Mouse (Mus musculus) heart, embryonic 14.5 days (tissue): Measurements from ENCODE around the gene Cobl. TPM values are rescaled to one million over a fixed set of nuclear protein-coding genes. Genes with fewer than 3 reads are reported as not detected.

Experiments used
- ATAC-seq: fragments of 200-750 bp; cut with Nextera tagmentation; 2 replicates; pipeline ENCODE4 v1.8.0; 2017; ENCODE audit warnings: low read depth, moderate TSS enrichment; ENCODE audit not compliant: insufficient number of reproducible peaks, insufficient read depth, low FRiP score
- H3K27ac ChIP-seq, 2 experiments: fragments of 200-500 bp in 1 of 2; fragments of 300-500 bp in 1 of 2; sonication (generic) in 1 of 2; replicated peaks in 1 of 2; 2 replicates each; pipeline ENCODE4 v1.5.1; 2012 to 2014; ENCODE audit warnings: low read depth in 2 of 2, low read length in 2 of 2, control low read depth in 1 of 2, mild to moderate bottlenecking in 1 of 2, mixed read lengths in 1 of 2; ENCODE audit not compliant: control insufficient read depth in 1 of 2, insufficient read depth in 1 of 2
- H3K27me3 ChIP-seq: fragments of 300-500 bp; sonication (generic); 2 replicates; pipeline ENCODE4 v1.6.1; 2014; ENCODE audit warnings: mild to moderate bottlenecking, low read length, control low read depth; ENCODE audit not compliant: control insufficient read depth, insufficient read depth
- H3K36me3 ChIP-seq: fragments of 300-500 bp; sonication (generic); 2 replicates; pipeline ENCODE4 v1.6.1; 2014; ENCODE audit warnings: mild to moderate bottlenecking, control low read depth, low read length, mixed read lengths; ENCODE audit not compliant: control insufficient read depth, insufficient read depth
- H3K4me1 ChIP-seq, 2 experiments: fragments of 200-500 bp in 1 of 2; fragments of 300-500 bp in 1 of 2; sonication (generic) in 1 of 2; 2 replicates each; pipeline ENCODE4 v1.6.1; 2012 to 2014; ENCODE audit warnings: low read length in 2 of 2, control low read depth in 1 of 2, mixed read lengths in 1 of 2; ENCODE audit not compliant: control insufficient read depth in 2 of 2, insufficient read depth in 2 of 2
- H3K4me2 ChIP-seq: fragments of 300-500 bp; sonication (generic); 2 replicates; pipeline ENCODE4 v1.6.1; 2014; ENCODE audit warnings: mild to moderate bottlenecking, low read length
- H3K4me3 ChIP-seq, 2 experiments: fragments of 200-500 bp in 1 of 2; fragments of 300-500 bp in 1 of 2; sonication (generic) in 1 of 2; 2 replicates each; pipeline ENCODE4 v1.5.1; 2012 to 2014; ENCODE audit warnings: low read length in 2 of 2, mild to moderate bottlenecking in 2 of 2, control low read depth in 1 of 2, low read depth in 1 of 2, moderate library complexity in 1 of 2; ENCODE audit not compliant: control insufficient read depth in 1 of 2, insufficient read depth in 1 of 2
- H3K9ac ChIP-seq: fragments of 300-500 bp; sonication (generic); 2 replicates; pipeline ENCODE4 v1.6.1; 2014; ENCODE audit warnings: mild to moderate bottlenecking, low read length
- H3K9me3 ChIP-seq: fragments of 300-500 bp; sonication (generic); 2 replicates; pipeline ENCODE4 v1.6.1; 2016; ENCODE audit warnings: low read length, control low read depth; ENCODE audit not compliant: control insufficient read depth
- WGBS: fragments of 180-500 bp; shearing (Covaris S2); extraction: QIAGEN DNeasy Blood & Tissue Kit; methylation state at CpG from one replicate; pipeline ENCODE4 v1.1.7; 2014; 5-methylcytosine and 5-hydroxymethylcytosine counted together
- polyA plus RNA-seq: library from polyadenylated mRNA; unstranded; fragments of >200 nt; fragmentation: Nextera tagmentation; extraction: Ambion mirVana; gene quantifications from 2 replicates; pipeline ENCODE4 v1.2.1, GENCODE M21; 2014

The Cobl gene
- polyA plus RNA-seq, 1 experiment from 2014 or later, result 46.4 TPM

- Histone ChIP-seq H3K36me3 (no peaks in the 10 kb centered on the region), H3K9ac (no peak overlapping the region), H3K9me3 (no peaks in the 10 kb centered on the region), H3K4me2 (no peak overlapping the region), H3K4me1 (peaks cover 14 to 17% of the 10 kb centered on the region in 2 experiments), H3K27ac (no peak overlapping the region), H3K27me3 (no peaks in the 10 kb centered on the region), H3K4me3 (no peak overlapping the region)
- ATAC-seq, result no peak
- WGBS, result 67% methylated on average over 4 of the region's 4 CpGs
Measured at GRCm38 (mm10) chr11:12234876-12235275, 229.9 kb downstream of the Cobl start.

DNA sequence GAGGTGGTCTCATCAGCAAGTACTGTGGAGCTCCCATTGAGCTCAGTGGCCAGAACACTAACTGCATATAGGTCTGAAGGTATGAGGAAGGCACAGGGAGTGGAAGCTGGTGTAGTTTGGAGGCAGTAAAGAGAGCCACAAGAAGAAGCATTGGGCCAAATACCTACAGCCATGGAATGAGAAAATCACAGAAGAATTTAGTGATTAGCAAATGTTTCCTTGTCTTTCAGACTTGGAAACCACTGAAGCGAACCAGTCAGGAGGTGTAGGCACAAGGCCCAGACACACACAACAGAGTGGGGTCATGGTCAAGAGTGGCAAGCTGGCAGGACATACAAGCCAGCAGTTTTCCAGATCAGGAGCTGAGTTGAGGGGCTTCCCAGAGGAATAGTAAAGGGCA, 230.6 kb downstream of the Cobl start:
- Histone ChIP-seq H3K27me3 (no peaks in the 10 kb centered on the region), H3K4me2 (no peak overlapping the region), H3K9me3 (no peaks in the 10 kb centered on the region), H3K4me1 (peaks cover 20 to 25% of the 10 kb centered on the region in 2 experiments), H3K27ac (no peak overlapping the region), H3K36me3 (no peaks in the 10 kb centered on the region), H3K4me3 (no peak overlapping the region), H3K9ac (no peak overlapping the region)
- 80% methylated on average over 1 of the region's 1 CpGs for WGBS
- ATAC-seq, result no peak

DNA sequence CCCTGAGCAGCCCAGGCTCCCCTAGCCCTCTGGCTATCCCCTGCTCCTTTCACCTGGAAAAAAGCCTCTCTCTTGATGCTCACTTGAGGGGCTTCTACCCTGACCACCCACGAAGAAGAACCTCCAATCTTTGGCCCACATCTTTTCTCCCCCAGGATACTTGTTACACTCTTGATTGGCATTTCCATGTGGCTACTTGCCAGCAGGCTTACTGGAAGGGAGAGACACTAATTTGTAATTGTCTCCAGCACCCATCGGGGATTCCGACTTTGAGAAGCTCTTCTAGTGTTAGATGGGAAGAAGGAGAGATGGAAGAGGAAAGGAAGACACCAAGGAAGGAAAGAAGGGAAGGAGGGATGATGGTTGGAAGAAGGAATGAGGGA, 232.0 kb downstream of the Cobl start:
- Histone ChIP-seq H3K9ac (no peak overlapping the region), H3K27me3 (no peaks in the 10 kb centered on the region), H3K27ac (no peak overlapping the region), H3K4me2 (no peak overlapping the region), H3K9me3 (no peaks in the 10 kb centered on the region), H3K36me3 (no peaks in the 10 kb centered on the region), H3K4me3 (no peak overlapping the region), H3K4me1 (peaks cover 20 to 31% of the 10 kb centered on the region in 2 experiments)
- ATAC-seq, result no peak
- WGBS, result 79% methylated on average over 3 of the region's 3 CpGs

- Histone ChIP-seq H3K4me3 (no peak overlapping the region), H3K27ac (no peak overlapping the region), H3K36me3 (no peaks in the 10 kb centered on the region), H3K9ac (no peak overlapping the region), H3K9me3 (no peaks in the 10 kb centered on the region), H3K27me3 (no peaks in the 10 kb centered on the region), H3K4me1 (peaks cover 22 to 31% of the 10 kb centered on the region in 2 experiments), H3K4me2 (no peak overlapping the region)
- ATAC-seq, result no peak
- 71% methylated on average over 10 of the region's 10 CpGs for WGBS
Measured at GRCm38 (mm10) chr11:12232041-12232742, 232.6 kb downstream of the Cobl start.

DNA sequence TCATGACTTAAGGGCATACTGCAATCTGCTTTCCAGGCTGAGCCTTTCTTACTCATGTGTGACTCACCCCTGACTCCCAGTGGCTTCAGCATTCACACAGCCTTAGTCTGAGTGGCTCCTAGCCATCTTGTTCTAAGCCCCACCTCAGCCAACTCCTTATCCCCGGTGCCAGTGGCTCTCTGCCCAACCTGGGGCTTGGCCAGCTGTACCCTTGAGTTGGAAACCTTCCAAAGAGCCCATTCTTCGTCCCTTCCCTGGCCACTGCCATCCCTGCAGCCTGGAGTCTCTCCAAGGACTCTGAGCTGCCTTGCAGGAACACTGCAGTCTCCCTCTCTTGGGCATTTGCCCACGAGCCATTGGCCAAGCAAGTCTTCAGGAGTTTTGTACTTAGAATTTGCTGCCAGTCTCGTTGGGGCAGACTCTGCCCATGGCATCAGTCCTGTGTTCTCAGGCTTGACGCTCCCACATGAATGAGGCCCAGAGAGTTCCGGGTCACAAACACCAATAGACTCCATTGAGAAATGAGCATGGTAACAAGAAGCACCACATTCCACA, 233.2 kb downstream of the Cobl start:
- no peak for ATAC-seq
- H3K4me3 ChIP-seq, result no peak overlapping the region

GRCm38 (mm10) chr11:12229411-12229810, 235.3 kb downstream of the Cobl start:
- 49% methylated on average over 7 of the region's 7 CpGs for WGBS
- H3K27ac ChIP-seq, result peak overlapping the region in 1 of 2 experiments; percentile 21; a peak in 1 of 4 replicates
- no peaks in the 10 kb centered on the region for H3K9me3 ChIP-seq
- no peaks in the 10 kb centered on the region for H3K36me3 ChIP-seq
- H3K9ac ChIP-seq, result no peak overlapping the region
- H3K4me3 ChIP-seq, result no peak overlapping the region
- H3K27me3 ChIP-seq, result no peaks in the 10 kb centered on the region
- no peak for ATAC-seq
- no peak overlapping the region for H3K4me2 ChIP-seq
- H3K4me1 ChIP-seq, result peaks cover 24 to 31% of the 10 kb centered on the region in 2 experiments

More for the DNA sequence above, 233.2 kb downstream of the Cobl start:
- Histone ChIP-seq H3K4me1 (peaks cover 24 to 31% of the 10 kb centered on the region in 2 experiments), H3K9ac (no peak overlapping the region), H3K4me2 (no peak overlapping the region), H3K9me3 (no peaks in the 10 kb centered on the region), H3K27ac (no peak overlapping the region), H3K36me3 (no peaks in the 10 kb centered on the region), H3K27me3 (no peaks in the 10 kb centered on the region)
- 62% methylated on average over 6 of the region's 6 CpGs for WGBS

DNA sequence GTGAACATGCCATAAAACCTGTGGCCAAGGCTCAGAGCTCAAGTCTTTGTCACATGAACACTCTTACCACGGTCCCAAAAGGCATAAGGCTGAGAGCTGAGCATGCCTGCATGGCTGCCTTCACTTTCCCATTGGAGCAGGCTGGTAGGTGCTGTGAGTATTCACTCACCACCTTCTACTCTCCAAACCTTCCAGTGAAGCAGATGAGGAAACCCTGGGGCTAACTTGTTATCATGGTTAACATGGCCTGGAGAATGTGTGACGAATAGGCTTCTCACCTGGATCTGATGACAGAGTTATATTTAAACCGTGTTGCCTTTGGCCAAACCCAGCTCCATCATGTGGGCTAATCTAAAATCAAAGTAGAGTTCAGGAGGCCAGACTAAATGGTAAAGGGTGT, 237.4 kb downstream of the Cobl start:
- H3K27me3 ChIP-seq, result no peaks in the 10 kb centered on the region
- H3K9me3 ChIP-seq, result no peaks in the 10 kb centered on the region
- H3K4me3 ChIP-seq, result no peak overlapping the region
- H3K27ac ChIP-seq, result peak overlapping the region; percentile 68 to 71
- H3K9ac ChIP-seq, result no peak overlapping the region
- no peak overlapping the region for H3K4me2 ChIP-seq
- peaks cover 23 to 27% of the 10 kb centered on the region in 2 experiments for H3K4me1 ChIP-seq
- peak; percentile 42; the same call in 1 of the 2 replicates for ATAC-seq
- H3K36me3 ChIP-seq, result no peaks in the 10 kb centered on the region
- 41% methylated on average over 3 of the region's 3 CpGs for WGBS
